Mouse (Mus musculus) limb, embryonic 15.5 days (tissue): ENCODE results near the gene Lipe. TPM values are rescaled to one million over a fixed set of nuclear protein-coding genes. Genes with fewer than 3 reads are reported as not detected.

Source experiments
- ATAC-seq: fragments of 200-750 bp; cut with Nextera tagmentation; 2 replicates; pipeline ENCODE4 v1.8.0; 2017; ENCODE audit warnings: low read depth, moderate TSS enrichment; ENCODE audit not compliant: insufficient number of reproducible peaks, low FRiP score, low TSS enrichment
- H3K27ac ChIP-seq: fragments of 300-500 bp; sonication (generic); 2 replicates; pipeline ENCODE4 v1.5.1; 2015; ENCODE audit warnings: moderate library complexity, mild to moderate bottlenecking, inconsistent platforms
- H3K27me3 ChIP-seq: fragments of 300-500 bp; sonication (generic); 2 replicates; pipeline ENCODE4 v1.6.1; 2015; ENCODE audit warnings: inconsistent platforms
- H3K36me3 ChIP-seq: fragments of 300-500 bp; sonication (generic); 2 replicates; pipeline ENCODE4 v1.6.1; 2015; ENCODE audit warnings: inconsistent platforms
- H3K4me1 ChIP-seq: fragments of 300-500 bp; sonication (generic); 2 replicates; pipeline ENCODE4 v1.6.1; 2015; ENCODE audit warnings: inconsistent platforms
- H3K4me2 ChIP-seq: fragments of 300-500 bp; sonication (generic); 2 replicates; pipeline ENCODE4 v1.6.1; 2015; ENCODE audit warnings: mild to moderate bottlenecking, inconsistent platforms
- H3K4me3 ChIP-seq: fragments of 300-500 bp; sonication (generic); 2 replicates; pipeline ENCODE4 v1.5.1; 2015; ENCODE audit warnings: mild to moderate bottlenecking, inconsistent platforms
- H3K9ac ChIP-seq: fragments of 300-500 bp; sonication (generic); 2 replicates; pipeline ENCODE4 v1.6.1; 2015; ENCODE audit warnings: inconsistent platforms
- H3K9me3 ChIP-seq: fragments of 300-500 bp; sonication (generic); 2 replicates; pipeline ENCODE4 v1.6.1; 2016; ENCODE audit warnings: inconsistent platforms
- WGBS: fragments of 180-500 bp; shearing (Covaris S2); methylation state at CpG from one replicate; pipeline ENCODE4 v1.1.7; 2015; 5-methylcytosine and 5-hydroxymethylcytosine counted together
- polyA plus RNA-seq: library from polyadenylated mRNA; unstranded; fragments of >200 nt; fragmentation: Nextera tagmentation; extraction: Ambion mirVana; gene quantifications from 2 replicates; pipeline ENCODE4 v1.2.1, GENCODE M21; 2015

Gene Lipe
- polyA plus RNA-seq, 1 experiment from 2014 or later: 9.2 TPM

GRCm38 (mm10) chr7:25393451-25394210 lies 4.9 kb downstream of the Lipe start:
- peaks cover under 1% of the 10 kb centered on the region; the same call in 1 of the 2 replicates for H3K36me3 ChIP-seq
- H3K4me3 ChIP-seq: peak overlapping the region; percentile 69; the same call in 1 of the 2 replicates
- 66% methylated on average over 8 of the region's 8 CpGs for WGBS
- H3K4me1 ChIP-seq: peaks cover 43% of the 10 kb centered on the region
- H3K4me2 ChIP-seq: peak overlapping the region; percentile 69; the same call in 1 of the 2 replicates
- no peak overlapping the region for H3K27ac ChIP-seq
- H3K9ac ChIP-seq: no peak overlapping the region
- H3K27me3 ChIP-seq: no peaks in the 10 kb centered on the region
- no peaks in the 10 kb centered on the region for H3K9me3 ChIP-seq
- ATAC-seq: no peak

- Histone ChIP-seq H3K9ac (no peak overlapping the region), H3K27me3 (no peaks in the 10 kb centered on the region), H3K4me1 (peaks cover 43% of the 10 kb centered on the region), H3K4me3 (no peak overlapping the region), H3K9me3 (no peaks in the 10 kb centered on the region), H3K4me2 (no peak overlapping the region), H3K27ac (no peak overlapping the region), H3K36me3 (peaks cover 9% of the 10 kb centered on the region)
- no peak for ATAC-seq
- 62% methylated on average over 7 of the region's 7 CpGs for WGBS
These were observed 5.7 kb downstream of the Lipe start for GRCm38 (mm10) chr7:25392851-25393250.

- no peak for ATAC-seq
- no peaks in the 10 kb centered on the region for H3K9me3 ChIP-seq
- peaks cover 18% of the 10 kb centered on the region for H3K36me3 ChIP-seq
- no peak overlapping the region for H3K4me3 ChIP-seq
- no peaks in the 10 kb centered on the region for H3K27me3 ChIP-seq
- H3K4me2 ChIP-seq: no peak overlapping the region
- H3K9ac ChIP-seq: no peak overlapping the region
- peaks cover 43% of the 10 kb centered on the region for H3K4me1 ChIP-seq
- 87% methylated on average over 2 of the region's 2 CpGs for WGBS
- H3K27ac ChIP-seq: no peak overlapping the region
These were observed 6.6 kb downstream of the Lipe start for GRCm38 (mm10) chr7:25391856-25392453.

GRCm38 (mm10) chr7:25390986-25391385 lies 7.5 kb downstream of the Lipe start:
- Histone ChIP-seq H3K27me3 (no peaks in the 10 kb centered on the region), H3K9me3 (no peaks in the 10 kb centered on the region), H3K27ac (no peak overlapping the region), H3K4me3 (no peak overlapping the region), H3K36me3 (peaks cover 21% of the 10 kb centered on the region), H3K9ac (no peak overlapping the region), H3K4me1 (peaks cover 44% of the 10 kb centered on the region), H3K4me2 (no peak overlapping the region)
- no peak for ATAC-seq
- WGBS: 44% methylated on average over 2 of the region's 2 CpGs

- Histone ChIP-seq H3K27me3 (no peaks in the 10 kb centered on the region), H3K4me1 (peaks cover 44% of the 10 kb centered on the region), H3K9me3 (no peaks in the 10 kb centered on the region), H3K36me3 (peaks cover 29% of the 10 kb centered on the region), H3K27ac (peak overlapping the region; percentile 3; the same call in 1 of the 2 replicates), H3K4me3 (no peak overlapping the region), H3K4me2 (no peak overlapping the region), H3K9ac (no peak overlapping the region)
- 48% methylated on average over 8 of the region's 8 CpGs for WGBS
- peak; percentile 57; the same call in 1 of the 2 replicates for ATAC-seq
These were observed 8.3 kb downstream of the Lipe start for GRCm38 (mm10) chr7:25390054-25390770.

- no peaks in the 10 kb centered on the region for H3K27me3 ChIP-seq
- H3K36me3 ChIP-seq: peaks cover 42% of the 10 kb centered on the region
- H3K27ac ChIP-seq: no peak overlapping the region
- no peak for ATAC-seq
- WGBS: 82% methylated on average over 7 of the region's 7 CpGs
- H3K4me3 ChIP-seq: no peak overlapping the region
- H3K9me3 ChIP-seq: no peaks in the 10 kb centered on the region
- H3K4me2 ChIP-seq: no peak overlapping the region
- no peak overlapping the region for H3K9ac ChIP-seq
- H3K4me1 ChIP-seq: peaks cover 33% of the 10 kb centered on the region
These were observed 9.6 kb downstream of the Lipe start for GRCm38 (mm10) chr7:25388916-25389315.

GRCm38 (mm10) chr7:25387811-25388440 lies 10.6 kb downstream of the Lipe start:
- peaks cover 52% of the 10 kb centered on the region for H3K36me3 ChIP-seq
- ATAC-seq: no peak
- WGBS: 92% methylated on average over 18 of the region's 18 CpGs

GRCm38 (mm10) chr7:25385850-25386555 lies 12.5 kb downstream of the Lipe start:
- 72% methylated on average over 12 of the region's 12 CpGs for WGBS
- no peaks in the 10 kb centered on the region for H3K9me3 ChIP-seq
- H3K4me2 ChIP-seq: no peak overlapping the region
- H3K4me3 ChIP-seq: no peak overlapping the region
- H3K36me3 ChIP-seq: peaks cover 62% of the 10 kb centered on the region
- ATAC-seq: no peak
- peaks cover 24% of the 10 kb centered on the region for H3K4me1 ChIP-seq
- H3K9ac ChIP-seq: no peak overlapping the region
- no peak overlapping the region; the same call in 1 of the 2 replicates for H3K27ac ChIP-seq
- H3K27me3 ChIP-seq: no peaks in the 10 kb centered on the region

More at GRCm38 (mm10) chr7:25387811-25388440, 10.6 kb downstream of the Lipe start:
- no peak overlapping the region for H3K4me3 ChIP-seq
- no peak overlapping the region for H3K4me2 ChIP-seq
- H3K9ac ChIP-seq: no peak overlapping the region
- H3K9me3 ChIP-seq: no peaks in the 10 kb centered on the region
- no peak overlapping the region for H3K27ac ChIP-seq
- H3K4me1 ChIP-seq: peaks cover 25% of the 10 kb centered on the region
- no peaks in the 10 kb centered on the region for H3K27me3 ChIP-seq

- Histone ChIP-seq H3K27ac (no peak overlapping the region), H3K36me3 (peaks cover 62% of the 10 kb centered on the region)
These were observed 13.3 kb downstream of the Lipe start for GRCm38 (mm10) chr7:25385259-25385658.

GRCm38 (mm10) chr7:25384818-25385217 lies 13.7 kb downstream of the Lipe start:
- Histone ChIP-seq H3K27ac (no peak overlapping the region), H3K4me2 (no peak overlapping the region), H3K9ac (no peak overlapping the region), H3K9me3 (no peaks in the 10 kb centered on the region), H3K4me1 (peaks cover 23% of the 10 kb centered on the region), H3K36me3 (peaks cover 62% of the 10 kb centered on the region), H3K27me3 (no peaks in the 10 kb centered on the region), H3K4me3 (no peak overlapping the region)
- 89% methylated on average over 9 of the region's 9 CpGs for WGBS
- ATAC-seq: no peak

More at GRCm38 (mm10) chr7:25385259-25385658, 13.3 kb downstream of the Lipe start:
- WGBS: 91% methylated on average over 12 of the region's 12 CpGs
- no peaks in the 10 kb centered on the region for H3K9me3 ChIP-seq
- H3K27me3 ChIP-seq: no peaks in the 10 kb centered on the region
- no peak overlapping the region for H3K4me3 ChIP-seq
- no peak for ATAC-seq
- H3K4me2 ChIP-seq: no peak overlapping the region
- no peak overlapping the region for H3K9ac ChIP-seq
- peaks cover 23% of the 10 kb centered on the region for H3K4me1 ChIP-seq

GRCm38 (mm10) chr7:25384318-25384717 lies 14.2 kb downstream of the Lipe start:
- peaks cover 24% of the 10 kb centered on the region for H3K4me1 ChIP-seq
- H3K4me3 ChIP-seq: no peak overlapping the region
- H3K4me2 ChIP-seq: no peak overlapping the region
- no peak for ATAC-seq
- peaks cover 62% of the 10 kb centered on the region for H3K36me3 ChIP-seq
- no peak overlapping the region for H3K9ac ChIP-seq
- no peak overlapping the region for H3K27ac ChIP-seq
- no peaks in the 10 kb centered on the region for H3K27me3 ChIP-seq
- 91% methylated on average over 13 of the region's 13 CpGs for WGBS
- no peaks in the 10 kb centered on the region for H3K9me3 ChIP-seq
